ENCODE assay signal across 9 mouse cellular contexts in the genomic region with DNA sequence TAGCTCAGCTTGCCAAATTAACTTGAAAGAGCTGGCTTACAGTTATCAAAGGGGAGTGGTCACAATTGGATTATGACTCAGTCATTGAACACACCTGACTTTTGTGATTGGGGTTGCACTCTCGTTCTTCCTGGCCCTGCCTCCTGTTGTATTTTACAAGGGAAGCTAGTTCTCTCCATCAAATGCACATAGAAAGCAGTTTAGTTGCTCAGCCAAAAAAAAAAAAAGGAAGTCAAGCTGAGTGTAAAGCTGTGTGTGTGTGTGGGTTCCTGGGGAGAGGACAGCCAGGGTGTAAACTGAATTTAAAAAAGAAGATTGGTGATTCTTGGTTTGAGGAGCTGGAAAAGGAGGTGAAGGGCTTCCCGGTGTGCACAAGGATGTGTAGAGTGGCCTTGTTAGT. TPM values are rescaled to one million over a fixed set of nuclear protein-coding genes. Genes with fewer than 3 reads are reported as not detected.
DNase-seq lines count a peak whose midpoint lies in the region; ATAC-seq lines count a peak whose summit lies in the region.
"Had no signal": no experiment of that assay in that cellular context is flagged by ENCODE, and none has a peak within 500 bp of the region (broad histone marks: within the 10 kb centered on the region; RNA-seq: fewer than 3 reads in every experiment).

No protein-coding gene starts in this region.

- no peaks in the 10 kb centered on the region for H3K27me3 ChIP-seq in kidney, embryonic 16.5 days (ENCODE audit: insufficient read depth, low read length)
- no peaks in the 10 kb centered on the region for H3K27me3 ChIP-seq in embryonic facial prominence, embryonic 13.5 days
- no peaks in the 10 kb centered on the region for H3K27me3 ChIP-seq in intestine, embryonic 15.5 days (replicated peaks)

- peaks cover 21% of the 10 kb centered on the region for H3K4me1 ChIP-seq in kidney, embryonic 16.5 days (ENCODE audit: insufficient read depth, low read length)
- peaks cover 28% of the 10 kb centered on the region for H3K4me1 ChIP-seq in embryonic facial prominence, embryonic 13.5 days
- peaks cover 19% of the 10 kb centered on the region for H3K4me1 ChIP-seq in intestine, embryonic 15.5 days (replicated peaks)

- DNase-seq in kidney, postnatal 10 days, result no peak
- no peak for DNase-seq in thymus, postnatal 0 days (ENCODE audit: low spot score)
- no peak for DNase-seq in ovary, postnatal 14 days (ENCODE audit: low spot score)
- DNase-seq: lung, adult 2 months; thymus, adult 18-20 months had no signal

- ATAC-seq in kidney, embryonic 16.5 days (ENCODE audit: low FRiP score, low TSS enrichment), result no peak
- ATAC-seq in embryonic facial prominence, embryonic 13.5 days (ENCODE audit: insufficient number of reproducible peaks, insufficient read depth, low FRiP score, low TSS enrichment, low read depth), result no peak
- ATAC-seq in intestine, embryonic 15.5 days, result no peak
- ATAC-seq in megakaryocyte progenitor cell, adult 5-6 weeks (replicated peaks; ENCODE audit: poor library complexity), result 0 out of 2 replicates have a peak, but pooled peaks have one; percentile 13

- H3K9ac ChIP-seq in kidney, embryonic 16.5 days (replicated peaks; ENCODE audit: low read length), result peak overlapping the region; percentile 70
- peak overlapping the region; percentile 72 for H3K9ac ChIP-seq in embryonic facial prominence, embryonic 13.5 days
- H3K9ac ChIP-seq in intestine, embryonic 15.5 days, result no peak overlapping the region

- H3K4me2 ChIP-seq in kidney, embryonic 16.5 days (replicated peaks; ENCODE audit: low read depth, low read length), result peak overlapping the region; percentile 66
- peak overlapping the region; percentile 75 for H3K4me2 ChIP-seq in embryonic facial prominence, embryonic 13.5 days
- peak overlapping the region; percentile 85 for H3K4me2 ChIP-seq in intestine, embryonic 15.5 days (replicated peaks)

- no peaks in the 10 kb centered on the region for H3K36me3 ChIP-seq in kidney, embryonic 16.5 days (ENCODE audit: insufficient read depth, low read length)
- no peaks in the 10 kb centered on the region for H3K36me3 ChIP-seq in embryonic facial prominence, embryonic 13.5 days
- H3K36me3 ChIP-seq in intestine, embryonic 15.5 days, result no peaks in the 10 kb centered on the region

- H3K9me3 ChIP-seq in kidney, embryonic 16.5 days (ENCODE audit: low read length), result no peaks in the 10 kb centered on the region
- no peaks in the 10 kb centered on the region for H3K9me3 ChIP-seq in embryonic facial prominence, embryonic 13.5 days
- no peaks in the 10 kb centered on the region for H3K9me3 ChIP-seq in intestine, embryonic 15.5 days

- H3K4me3 ChIP-seq in kidney, embryonic 16.5 days (ENCODE audit: low read length), result peak overlapping the region; percentile 50
- peak overlapping the region; percentile 48 for H3K4me3 ChIP-seq in embryonic facial prominence, embryonic 13.5 days
- H3K4me3 ChIP-seq in intestine, embryonic 15.5 days (replicated peaks), result peak overlapping the region; percentile 45; the same call in 1 of the 2 replicates

- peak overlapping the region; percentile 89 for H3K27ac ChIP-seq in kidney, embryonic 16.5 days (ENCODE audit: low read length)
- H3K27ac ChIP-seq in embryonic facial prominence, embryonic 13.5 days, result peak overlapping the region; percentile 73
- H3K27ac ChIP-seq in intestine, embryonic 15.5 days, result 0 out of 2 replicates have a peak overlapping the region, but pooled peaks have one; percentile 23

- 47% methylated on average over 2 of the region's 2 CpGs for WGBS in kidney, embryonic 16.5 days
- WGBS in embryonic facial prominence, embryonic 13.5 days, result 39% methylated on average over 2 of the region's 2 CpGs
- WGBS in intestine, embryonic 15.5 days, result 15% methylated on average over 2 of the region's 2 CpGs

RNA-seq across cellular contexts. Expression of a gene that starts 0.8 kb away (rescaled TPM):
- polyA plus RNA-seq in kidney, embryonic 16.5 days (2015; fragmentation: Nextera tagmentation; extraction: Ambion mirVana), result 20.3 and 21.1 TPM in 2 replicates
- 11.3 and 12.2 TPM in 2 replicates for polyA plus RNA-seq in embryonic facial prominence, embryonic 13.5 days (2015; fragmentation: Nextera tagmentation; extraction: Ambion mirVana)
- 12.2 and 12.7 TPM in 2 replicates for polyA plus RNA-seq in intestine, embryonic 15.5 days (2015; fragmentation: Nextera tagmentation; extraction: Ambion mirVana)
- total RNA-seq in megakaryocyte progenitor cell, adult 5-6 weeks (2015), result 6.4 and 6.9 TPM in 2 replicates
- 2.0 and 3.3 TPM in 2 replicates for total RNA-seq in megakaryocyte progenitor cell, adult 5-6 weeks (2017)
- 2.3 and 2.4 TPM in 2 replicates for polyA plus RNA-seq in thymus, postnatal 0 days (2015; fragmentation: Nextera tagmentation; extraction: Ambion mirVana)

Comparison
In these comparisons a context has a peak if more than half of its experiments do, and no peak if none do; other contexts are left out.
1. H3K27ac ChIP-seq: peak in every context shown above with its lines; median percentile 89 in kidney, embryonic 16.5 days; 73 in embryonic facial prominence, embryonic 13.5 days; 23 in intestine, embryonic 15.5 days.